Mouse (Mus musculus) macrophage (primary cell): Measurements from ENCODE around the gene Pld6. TPM values are rescaled to one million over a fixed set of nuclear protein-coding genes. Genes with fewer than 3 reads are reported as not detected.

Experiments used
- H3K27ac ChIP-seq: fragments of 350-480 bp; formaldehyde crosslinking; 2 replicates; pipeline ENCODE4 v1.9.0; 2021
- H3K36me3 ChIP-seq: fragments of 350-480 bp; formaldehyde crosslinking; 2 replicates; pipeline ENCODE4 v1.9.0; 2021; ENCODE audit errors: inconsistent target
- H3K4me3 ChIP-seq: fragments of 350-480 bp; formaldehyde crosslinking; 2 replicates; pipeline ENCODE4 v1.9.0; 2021; ENCODE audit errors: inconsistent target
- H3K79me2 ChIP-seq: fragments of 350-480 bp; formaldehyde crosslinking; 2 replicates; pipeline ENCODE4 v1.9.0; 2021; ENCODE audit errors: inconsistent target
- WGBS: methylation state at CpG from one replicate; pipeline ENCODE4 v1.1.7; 2026; ENCODE audit warnings: inconsistent platforms; ENCODE audit not compliant: missing documents; 5-methylcytosine and 5-hydroxymethylcytosine counted together
- polyA plus RNA-seq: library from polyadenylated mRNA; stranded (reverse); fragments of 250-400 nt; gene quantifications from 3 replicates; pipeline ENCODE4 v1.2.4, GENCODE M21; 2018; ENCODE audit warnings: inconsistent platforms

Pld6 gene
- polyA plus RNA-seq, 1 experiment from 2014 or later = not detected

GRCm38 (mm10) chr11:59805256-59805655 lies 17.8 kb upstream of the Pld6 start:
- WGBS = 100% methylated on average over 1 of the region's 1 CpGs
- H3K79me2 ChIP-seq = peaks cover 93% of the 10 kb centered on the region
- H3K36me3 ChIP-seq = peaks cover 75% of the 10 kb centered on the region
- H3K4me3 ChIP-seq = no peak overlapping the region
- no peak overlapping the region for H3K27ac ChIP-seq

GRCm38 (mm10) chr11:59804409-59805110 lies 17.1 kb upstream of the Pld6 start:
- H3K36me3 ChIP-seq = peaks cover 82% of the 10 kb centered on the region
- H3K4me3 ChIP-seq = no peak overlapping the region
- WGBS = 95% methylated on average over 21 of the region's 22 CpGs
- H3K79me2 ChIP-seq = peaks cover 100% of the 10 kb centered on the region
- H3K27ac ChIP-seq = no peak overlapping the region

GRCm38 (mm10) chr11:59803516-59803915 lies 16.1 kb upstream of the Pld6 start:
- peaks cover 93% of the 10 kb centered on the region for H3K36me3 ChIP-seq
- no peak overlapping the region for H3K27ac ChIP-seq
- peaks cover 100% of the 10 kb centered on the region for H3K79me2 ChIP-seq
- H3K4me3 ChIP-seq = no peak overlapping the region
- 93% methylated on average over 10 of the region's 14 CpGs for WGBS

GRCm38 (mm10) chr11:59801881-59802280 lies 14.4 kb upstream of the Pld6 start:
- Histone ChIP-seq H3K27ac (no peak overlapping the region), H3K36me3 (peaks cover 100% of the 10 kb centered on the region)
- WGBS = 96% methylated on average over 8 of the region's 8 CpGs

GRCm38 (mm10) chr11:59800412-59800811 lies 13.0 kb upstream of the Pld6 start:
- H3K79me2 ChIP-seq = peaks cover 84% of the 10 kb centered on the region; the same call in 1 of the 2 replicates
- H3K36me3 ChIP-seq = peaks cover 100% of the 10 kb centered on the region
- H3K4me3 ChIP-seq = no peak overlapping the region
- no peak overlapping the region for H3K27ac ChIP-seq
- 99% methylated on average over 10 of the region's 10 CpGs for WGBS

More at GRCm38 (mm10) chr11:59801881-59802280, 14.4 kb upstream of the Pld6 start:
- peaks cover 99% of the 10 kb centered on the region for H3K79me2 ChIP-seq
- no peak overlapping the region for H3K4me3 ChIP-seq

- Histone ChIP-seq H3K4me3 (no peak overlapping the region), H3K27ac (no peak overlapping the region), H3K36me3 (peaks cover 70% of the 10 kb centered on the region), H3K79me2 (peaks cover 14% of the 10 kb centered on the region; the same call in 1 of the 2 replicates)
- 94% methylated on average over 6 of the region's 6 CpGs for WGBS
These were observed 5.9 kb upstream of the Pld6 start for GRCm38 (mm10) chr11:59793390-59793789.

- Histone ChIP-seq H3K27ac (no peak overlapping the region), H3K36me3 (peaks cover 29% of the 10 kb centered on the region), H3K4me3 (no peak overlapping the region), H3K79me2 (no peaks in the 10 kb centered on the region)
- WGBS = 100% methylated on average over 1 of the region's 1 CpGs
These were observed 1.9 kb upstream of the Pld6 start for GRCm38 (mm10) chr11:59789311-59789710.

GRCm38 (mm10) chr11:59786444-59787198 lies 824 bp downstream of the Pld6 start:
- Histone ChIP-seq H3K36me3 (peaks cover 4% of the 10 kb centered on the region; the same call in 1 of the 2 replicates), H3K27ac (no peak overlapping the region), H3K79me2 (no peaks in the 10 kb centered on the region), H3K4me3 (no peak overlapping the region)
- 59% methylated on average over 15 of the region's 15 CpGs for WGBS

- H3K79me2 ChIP-seq = no peaks in the 10 kb centered on the region
- no peak overlapping the region for H3K4me3 ChIP-seq
- H3K27ac ChIP-seq = no peak overlapping the region
- H3K36me3 ChIP-seq = no peaks in the 10 kb centered on the region
- 89% methylated on average over 6 of the region's 6 CpGs for WGBS
These were observed 3.9 kb downstream of the Pld6 start for GRCm38 (mm10) chr11:59783591-59783990.

GRCm38 (mm10) chr11:59782091-59782590 lies 5.3 kb downstream of the Pld6 start:
- Histone ChIP-seq H3K27ac (no peak overlapping the region), H3K36me3 (no peaks in the 10 kb centered on the region), H3K4me3 (no peak overlapping the region), H3K79me2 (no peaks in the 10 kb centered on the region)
- 83% methylated on average over 7 of the region's 7 CpGs for WGBS

GRCm38 (mm10) chr11:59780241-59780640 lies 7.2 kb downstream of the Pld6 start:
- Histone ChIP-seq H3K4me3 (no peak overlapping the region), H3K27ac (no peak overlapping the region), H3K36me3 (no peaks in the 10 kb centered on the region), H3K79me2 (no peaks in the 10 kb centered on the region)
- WGBS = 95% methylated on average over 4 of the region's 4 CpGs

- no peak overlapping the region for H3K4me3 ChIP-seq
- WGBS = 86% methylated on average over 4 of the region's 4 CpGs
- H3K36me3 ChIP-seq = no peaks in the 10 kb centered on the region
- H3K79me2 ChIP-seq = no peaks in the 10 kb centered on the region
- no peak overlapping the region for H3K27ac ChIP-seq
These were observed 8.0 kb downstream of the Pld6 start for GRCm38 (mm10) chr11:59779406-59779805.

- H3K27ac ChIP-seq = no peak overlapping the region
- H3K79me2 ChIP-seq = no peaks in the 10 kb centered on the region
- H3K4me3 ChIP-seq = no peak overlapping the region
- no peaks in the 10 kb centered on the region for H3K36me3 ChIP-seq
- 100% methylated on average over 1 of the region's 1 CpGs for WGBS
These were observed 8.6 kb downstream of the Pld6 start for GRCm38 (mm10) chr11:59778874-59779223.

- no peak overlapping the region for H3K27ac ChIP-seq
- no peaks in the 10 kb centered on the region for H3K79me2 ChIP-seq
- no peaks in the 10 kb centered on the region for H3K36me3 ChIP-seq
- 60% methylated on average over 9 of the region's 9 CpGs for WGBS
- no peak overlapping the region for H3K4me3 ChIP-seq
These were observed 9.1 kb downstream of the Pld6 start for GRCm38 (mm10) chr11:59778181-59778873.
